Comparison of ENCODE assay signal across 23 mouse cellular contexts in genomic region chr14:62353793-62354192, GRCm38 (mm10).
A peak's percentile ranks its signal among the peaks of the same experiment; 100 is the strongest.
DNase-seq lines count a peak whose midpoint lies in the region; ATAC-seq and TF ChIP-seq lines count a peak whose summit lies in the region.
"Had no signal": no experiment of that assay in that cellular context is flagged by ENCODE, and none has a peak within 500 bp of the region (broad histone marks: within the 10 kb centered on the region; RNA-seq: fewer than 3 reads in every experiment).

No protein-coding gene starts in this region.

- no peaks in the 10 kb centered on the region for H3K79me2 ChIP-seq in CH12.LX (replicated peaks; ENCODE audit: control insufficient read depth, extremely low read depth, insufficient read depth, poor library complexity, severe bottlenecking)

- TF ChIP-seq RAD21 in CH12.LX (IDR thresholded peaks at IDR 0.05; ENCODE audit: low read depth, low read length): no peak

- H3K27ac ChIP-seq in CH12.LX (ENCODE audit: insufficient read depth, low read depth): no peak overlapping the region

- H3K36me3 ChIP-seq in CH12.LX (replicated peaks in 1 of 2; ENCODE audit: control insufficient read depth in 1 of 2, insufficient read depth in 1 of 2, low read length in 1 of 2): peaks cover 3 to 45% of the 10 kb centered on the region in 2 experiments

- DNase-seq in A20 (ENCODE audit: low read depth, low spot score) (peak; percentile 28), CH12.LX (ENCODE audit: extremely low read depth) (peak; percentile 51)
- no peak for DNase-seq in frontal cortex, postnatal 14 days (ENCODE audit: low spot score in 2 of 2)
- DNase-seq: adrenal gland, adult 2 months; adrenal gland, adult 8-10 months; adrenal gland, postnatal 10 days; adrenal gland, postnatal 14 days; adrenal gland, postnatal 25 days; adrenal gland, postnatal 36 days; B cell, adult 2 months; cerebellum, adult 11 months; cerebellum, adult 11-12 months; cerebellum, adult 18-20 months; cerebellum, adult 2 months; cerebellum, adult 8-10 months had no signal

- dilution Hi-C loops in CH12.LX (cut with MboI; ENCODE audit: extremely low pct_ligation_motif_present, extremely low pct_unique_long_range_greater_than_20kb, low sequenced_read_pairs): no loop called here

- H3K27me3 ChIP-seq in CH12.LX (replicated peaks): no peaks in the 10 kb centered on the region
- H3K27me3 ChIP-seq: Patski had no signal

- H3K9ac ChIP-seq in CH12.LX (ENCODE audit: insufficient read depth, low read depth): no peak overlapping the region

- no peak overlapping the region for H3K4me3 ChIP-seq in CH12.LX (replicated peaks in 1 of 3; ENCODE audit: low read depth in 2 of 3, low read length in 2 of 3, poor library complexity in 1 of 3)

- peak; percentile 70 for TF ChIP-seq EP300 in CH12.LX (IDR thresholded peaks at IDR 0.05; ENCODE audit: low read length)

- H3K9me3 ChIP-seq in CH12.LX (replicated peaks; ENCODE audit: low read length): no peaks in the 10 kb centered on the region
- H3K9me3 ChIP-seq: G1E had no signal

- no peak for TF ChIP-seq CTCF in CH12.LX (conservative IDR thresholded peaks at IDR 0.05 in 1 of 2, IDR thresholded peaks at IDR 0.05 in 1 of 2; ENCODE audit: low read depth in 2 of 2, low read length in 2 of 2)

- no peak overlapping the region for H3K4me2 ChIP-seq in CH12.LX (ENCODE audit: insufficient read depth, low read depth, poor library complexity, severe bottlenecking)

- peaks cover 23 to 63% of the 10 kb centered on the region in 2 experiments for H3K4me1 ChIP-seq in CH12.LX (ENCODE audit: control insufficient read depth in 1 of 2, insufficient read depth in 2 of 2)

- in situ Hi-C loops in CH12.LX (cut with MboI; ENCODE audit: low pct_ligation_motif_present, low pct_unique_long_range_greater_than_20kb, low sequenced_read_pairs): no loop called here

- no peak for TF ChIP-seq POLR2A in CH12.LX (IDR thresholded peaks at IDR 0.05; ENCODE audit: low read depth, low read length)

- ATAC-seq in granulocyte monocyte progenitor cell, adult 5-6 weeks (replicated peaks; ENCODE audit: poor library complexity, severe bottlenecking): 0 out of 2 replicates have a peak, but pooled peaks have one; percentile 20
- ATAC-seq in megakaryocyte progenitor cell, adult 5-6 weeks (replicated peaks; ENCODE audit: poor library complexity): peak; percentile 26; the same call in 1 of the 2 replicates
- ATAC-seq in CD4-positive, CD25-positive, alpha-beta regulatory T cell, adult 4 months: no peak
- no peak for ATAC-seq in monocyte, adult 5-6 weeks (replicated peaks; ENCODE audit: insufficient number of reproducible peaks, low FRiP score, low TSS enrichment, poor library complexity, severe bottlenecking)
- no peak for ATAC-seq in frontal cortex, adult (ENCODE audit: low TSS enrichment)
- ATAC-seq: activated CD4-positive, CD25-positive, alpha-beta regulatory T cell, adult 4 months; Patski had no signal

TF ChIP-seq in CH12.LX, 34 proteins besides CTCF, POLR2A, EP300 and RAD21:
- 0 out of 2 replicates have a peak, but pooled peaks have one; percentile 11 for TF ChIP-seq ZMIZ1 (IDR thresholded peaks at IDR 0.05; ENCODE audit: low read depth, low read length)
- TF ChIP-seq IRF4 (IDR thresholded peaks at IDR 0.05; ENCODE audit: low read depth, low read length): peak; percentile 61; the same call in 1 of the 2 replicates
- no peak for TF ChIP-seq MAX (IDR thresholded peaks at IDR 0.05; ENCODE audit: low read length)
- TF ChIP-seq ZKSCAN1 (IDR thresholded peaks at IDR 0.05; ENCODE audit: borderline replicate concordance, low read depth, low read length): no peak
- no peak for TF ChIP-seq ZNF384 (IDR thresholded peaks at IDR 0.05; ENCODE audit: low read depth, low read length)
- no peak; the same call in 1 of the 2 replicates for TF ChIP-seq MXI1 (IDR thresholded peaks at IDR 0.05; ENCODE audit: low read depth, low read length)
- no peak for TF ChIP-seq PAX5 (IDR thresholded peaks at IDR 0.05; ENCODE audit: low read length)
- TF ChIP-seq BHLHE40 (IDR thresholded peaks at IDR 0.05; ENCODE audit: low read depth, low read length): 0 out of 2 replicates have a peak, but pooled peaks have one; percentile 53
- TF ChIP-seq ELF1 (IDR thresholded peaks at IDR 0.05; ENCODE audit: low read depth, low read length): no peak
- peak; percentile 20; the same call in 1 of the 2 replicates for TF ChIP-seq RCOR1 (conservative IDR thresholded peaks at IDR 0.05; ENCODE audit: low read depth, low read length)
- TF ChIP-seq JUN (IDR thresholded peaks at IDR 0.05; ENCODE audit: insufficient read depth, low read depth, low read length): peak; percentile 35; the same call in 1 of the 2 replicates
- no peak for TF ChIP-seq KAT2A (IDR thresholded peaks at IDR 0.05; ENCODE audit: insufficient replicate concordance, low read length)
- TF ChIP-seq MAZ (IDR thresholded peaks at IDR 0.05; ENCODE audit: low read depth, low read length): no peak
- TF ChIP-seq ZC3H11A (IDR thresholded peaks at IDR 0.05; ENCODE audit: low read depth, low read length): no peak
- peak; percentile 48 for TF ChIP-seq ETS1 (conservative IDR thresholded peaks at IDR 0.05; ENCODE audit: low read depth, low read length)
- TF ChIP-seq GABPA (IDR thresholded peaks at IDR 0.05; ENCODE audit: insufficient replicate concordance, low read depth, low read length): no peak

Comparison
In these comparisons a context has a peak if more than half of its experiments do, and no peak if none do; other contexts are left out.
1. DNase-seq: peak in A20 (single experiment) and CH12.LX (single experiment); none in frontal cortex, postnatal 14 days (0 of 2).
2. ATAC-seq: peak in granulocyte monocyte progenitor cell, adult 5-6 weeks (single experiment) and megakaryocyte progenitor cell, adult 5-6 weeks (single experiment); none in CD4-positive, CD25-positive, alpha-beta regulatory T cell, adult 4 months (single experiment), monocyte, adult 5-6 weeks (single experiment) and frontal cortex, adult (single experiment).